Mouse (Mus musculus) embryonic facial prominence, embryonic 15.5 days (tissue): ENCODE data around the gene Dst. TPM values are rescaled to one million over a fixed set of nuclear protein-coding genes. Genes with fewer than 3 reads are reported as not detected.

Experiments
- ATAC-seq: fragments of 200-750 bp; cut with Nextera tagmentation; 2 replicates; pipeline ENCODE4 v1.8.0; 2017; ENCODE audit warnings: low read depth, moderate TSS enrichment; ENCODE audit not compliant: insufficient number of reproducible peaks, low FRiP score, low TSS enrichment
- H3K27ac ChIP-seq: fragments of 300-500 bp; sonication (generic); replicated peaks from 2 replicates; pipeline ENCODE4 v1.5.1; 2015; ENCODE audit warnings: mild to moderate bottlenecking, inconsistent platforms
- H3K27me3 ChIP-seq: fragments of 300-500 bp; sonication (generic); 2 replicates; pipeline ENCODE4 v1.6.1; 2015; ENCODE audit warnings: inconsistent platforms
- H3K36me3 ChIP-seq: fragments of 300-500 bp; sonication (generic); 2 replicates; pipeline ENCODE4 v1.6.1; 2015; ENCODE audit warnings: mild to moderate bottlenecking, inconsistent platforms
- H3K4me1 ChIP-seq: fragments of 300-500 bp; sonication (generic); 2 replicates; pipeline ENCODE4 v1.6.1; 2015; ENCODE audit warnings: inconsistent platforms
- H3K4me2 ChIP-seq: fragments of 300-500 bp; sonication (generic); replicated peaks from 2 replicates; pipeline ENCODE4 v1.6.1; 2015; ENCODE audit warnings: mild to moderate bottlenecking, inconsistent platforms
- H3K4me3 ChIP-seq: fragments of 300-500 bp; sonication (generic); replicated peaks from 2 replicates; pipeline ENCODE4 v1.5.1; 2015; ENCODE audit warnings: mild to moderate bottlenecking, inconsistent platforms
- H3K9ac ChIP-seq: fragments of 300-500 bp; sonication (generic); 2 replicates; pipeline ENCODE4 v1.6.1; 2015; ENCODE audit warnings: inconsistent platforms
- H3K9me3 ChIP-seq: fragments of 300-500 bp; sonication (generic); replicated peaks from 2 replicates; pipeline ENCODE4 v1.6.1; 2016; ENCODE audit warnings: inconsistent platforms
- WGBS: fragments of 180-500 bp; shearing (Covaris S2); methylation state at CpG from one replicate; pipeline ENCODE4 v1.1.7; 2015; 5-methylcytosine and 5-hydroxymethylcytosine counted together
- polyA plus RNA-seq: library from polyadenylated mRNA; unstranded; fragments of >200 nt; fragmentation: Nextera tagmentation; extraction: Ambion mirVana; gene quantifications from 2 replicates; pipeline ENCODE4 v1.2.1, GENCODE M21; 2015

Dst gene
- polyA plus RNA-seq, 1 experiment from 2014 or later: 22.8 TPM

GRCm38 (mm10) chr1:34238231-34238630 is 330.2 kb downstream of the Dst start:
- Histone ChIP-seq H3K27ac (no peak overlapping the region), H3K4me1 (peaks cover 17% of the 10 kb centered on the region), H3K27me3 (no peaks in the 10 kb centered on the region), H3K9ac (no peak overlapping the region), H3K4me3 (no peak overlapping the region), H3K4me2 (no peak overlapping the region), H3K36me3 (0 out of 2 replicates have a peak, but pooled peaks cover 8% of the 10 kb centered on the region), H3K9me3 (no peaks in the 10 kb centered on the region)
- 87% methylated on average over 6 of the region's 6 CpGs for WGBS
- no peak for ATAC-seq

GRCm38 (mm10) chr1:34244678-34245077 is 336.7 kb downstream of the Dst start:
- Histone ChIP-seq H3K27me3 (no peaks in the 10 kb centered on the region), H3K9me3 (no peaks in the 10 kb centered on the region), H3K9ac (no peak overlapping the region), H3K36me3 (peaks cover 27% of the 10 kb centered on the region), H3K4me1 (no peaks in the 10 kb centered on the region), H3K27ac (no peak overlapping the region), H3K4me2 (no peak overlapping the region), H3K4me3 (no peak overlapping the region)
- no peak for ATAC-seq
- 85% methylated on average over 10 of the region's 10 CpGs for WGBS

- 86% methylated on average over 15 of the region's 15 CpGs for WGBS
- H3K4me3 ChIP-seq: no peak overlapping the region
- peaks cover 36% of the 10 kb centered on the region for H3K36me3 ChIP-seq
- no peaks in the 10 kb centered on the region for H3K27me3 ChIP-seq
- H3K27ac ChIP-seq: no peak overlapping the region
- no peak for ATAC-seq
- H3K4me2 ChIP-seq: no peak overlapping the region
- no peaks in the 10 kb centered on the region for H3K9me3 ChIP-seq
- no peaks in the 10 kb centered on the region for H3K4me1 ChIP-seq
- no peak overlapping the region for H3K9ac ChIP-seq
Observed at GRCm38 (mm10) chr1:34245951-34246641, 338.1 kb downstream of the Dst start.

- no peak overlapping the region for H3K27ac ChIP-seq
- peaks cover 39% of the 10 kb centered on the region for H3K36me3 ChIP-seq
- H3K9ac ChIP-seq: no peak overlapping the region
- no peak for ATAC-seq
- 87% methylated on average over 8 of the region's 8 CpGs for WGBS
- no peaks in the 10 kb centered on the region for H3K4me1 ChIP-seq
- H3K9me3 ChIP-seq: no peaks in the 10 kb centered on the region
- no peak overlapping the region for H3K4me3 ChIP-seq
- no peak overlapping the region for H3K4me2 ChIP-seq
- H3K27me3 ChIP-seq: no peaks in the 10 kb centered on the region
Observed at GRCm38 (mm10) chr1:34246642-34246987, 338.6 kb downstream of the Dst start.

GRCm38 (mm10) chr1:34251137-34251536 is 343.1 kb downstream of the Dst start:
- Histone ChIP-seq H3K4me2 (no peak overlapping the region), H3K9me3 (no peaks in the 10 kb centered on the region), H3K4me3 (no peak overlapping the region), H3K9ac (no peak overlapping the region), H3K27ac (no peak overlapping the region), H3K27me3 (no peaks in the 10 kb centered on the region), H3K36me3 (peaks cover 44% of the 10 kb centered on the region), H3K4me1 (no peaks in the 10 kb centered on the region)
- no peak for ATAC-seq
- WGBS: 86% methylated on average over 13 of the region's 13 CpGs

- no peaks in the 10 kb centered on the region for H3K9me3 ChIP-seq
- no peaks in the 10 kb centered on the region for H3K4me1 ChIP-seq
- no peak overlapping the region for H3K27ac ChIP-seq
- 90% methylated on average over 8 of the region's 8 CpGs for WGBS
- H3K9ac ChIP-seq: no peak overlapping the region
- H3K4me2 ChIP-seq: no peak overlapping the region
- peaks cover 49% of the 10 kb centered on the region for H3K36me3 ChIP-seq
- ATAC-seq: no peak
- H3K27me3 ChIP-seq: no peaks in the 10 kb centered on the region
- H3K4me3 ChIP-seq: no peak overlapping the region
Observed at GRCm38 (mm10) chr1:34252267-34252666, 344.2 kb downstream of the Dst start.

GRCm38 (mm10) chr1:34253876-34254275 is 345.9 kb downstream of the Dst start:
- Histone ChIP-seq H3K27me3 (no peaks in the 10 kb centered on the region), H3K9me3 (no peaks in the 10 kb centered on the region), H3K9ac (no peak overlapping the region), H3K36me3 (peaks cover 47% of the 10 kb centered on the region), H3K4me3 (no peak overlapping the region), H3K27ac (no peak overlapping the region), H3K4me1 (no peaks in the 10 kb centered on the region), H3K4me2 (no peak overlapping the region)
- 71% methylated on average over 7 of the region's 7 CpGs for WGBS
- no peak for ATAC-seq

GRCm38 (mm10) chr1:34259898-34260297 is 351.9 kb downstream of the Dst start:
- Histone ChIP-seq H3K27ac (no peak overlapping the region), H3K4me2 (no peak overlapping the region), H3K36me3 (peaks cover 55% of the 10 kb centered on the region), H3K27me3 (no peaks in the 10 kb centered on the region), H3K4me1 (no peaks in the 10 kb centered on the region), H3K9me3 (no peaks in the 10 kb centered on the region), H3K4me3 (no peak overlapping the region), H3K9ac (no peak overlapping the region)
- 84% methylated on average over 8 of the region's 8 CpGs for WGBS
- ATAC-seq: no peak

- Histone ChIP-seq H3K4me1 (no peaks in the 10 kb centered on the region), H3K27ac (no peak overlapping the region), H3K4me3 (no peak overlapping the region), H3K27me3 (no peaks in the 10 kb centered on the region), H3K36me3 (peaks cover 64% of the 10 kb centered on the region), H3K9me3 (no peaks in the 10 kb centered on the region), H3K9ac (no peak overlapping the region), H3K4me2 (no peak overlapping the region)
- 84% methylated on average over 12 of the region's 12 CpGs for WGBS
- no peak for ATAC-seq
Observed at GRCm38 (mm10) chr1:34261011-34261410, 353.0 kb downstream of the Dst start.

GRCm38 (mm10) chr1:34268520-34268919 is 360.5 kb downstream of the Dst start:
- Histone ChIP-seq H3K4me3 (no peak overlapping the region), H3K9ac (no peak overlapping the region), H3K4me1 (no peaks in the 10 kb centered on the region), H3K27ac (no peak overlapping the region), H3K27me3 (no peaks in the 10 kb centered on the region), H3K36me3 (peaks cover 75% of the 10 kb centered on the region), H3K4me2 (no peak overlapping the region), H3K9me3 (no peaks in the 10 kb centered on the region)
- ATAC-seq: no peak
- WGBS: 84% methylated on average over 13 of the region's 13 CpGs

- Histone ChIP-seq H3K4me1 (no peaks in the 10 kb centered on the region), H3K9me3 (no peaks in the 10 kb centered on the region), H3K9ac (no peak overlapping the region), H3K4me2 (no peak overlapping the region), H3K27ac (no peak overlapping the region), H3K27me3 (no peaks in the 10 kb centered on the region), H3K4me3 (no peak overlapping the region), H3K36me3 (peaks cover 74% of the 10 kb centered on the region)
- ATAC-seq: no peak
- 81% methylated on average over 11 of the region's 11 CpGs for WGBS
Observed at GRCm38 (mm10) chr1:34269578-34269977, 361.6 kb downstream of the Dst start.

GRCm38 (mm10) chr1:34273922-34274321 is 365.9 kb downstream of the Dst start:
- H3K27ac ChIP-seq: no peak overlapping the region
- H3K4me1 ChIP-seq: 0 out of 2 replicates have a peak, but pooled peaks cover 3% of the 10 kb centered on the region
- no peak overlapping the region for H3K4me2 ChIP-seq
- peaks cover 62% of the 10 kb centered on the region for H3K36me3 ChIP-seq
- no peaks in the 10 kb centered on the region for H3K9me3 ChIP-seq
- 91% methylated on average over 12 of the region's 12 CpGs for WGBS
- no peak for ATAC-seq
- H3K27me3 ChIP-seq: no peaks in the 10 kb centered on the region
- no peak overlapping the region for H3K9ac ChIP-seq
- H3K4me3 ChIP-seq: no peak overlapping the region
